ENCODE assay signal across 22 mouse cellular contexts in genomic region chr11:100333944-100334457, GRCm38 (mm10). TPM values are rescaled to one million over a fixed set of nuclear protein-coding genes. Genes with fewer than 3 reads are reported as not detected.
DNase-seq lines count a peak whose midpoint lies in the region; ATAC-seq and TF ChIP-seq lines count a peak whose summit lies in the region.
"Had no signal": no experiment of that assay in that cellular context is flagged by ENCODE, and none has a peak within 500 bp of the region (broad histone marks: within the 10 kb centered on the region; RNA-seq: fewer than 3 reads in every experiment).

Gene Gast, plus strand, starts transcription at chr11:100334407.

- ATAC-seq in forebrain, embryonic 13.5 days = no peak
- ATAC-seq in forebrain, postnatal 0 days = no peak
- ATAC-seq in midbrain, embryonic 12.5 days (ENCODE audit: low FRiP score, low read depth) = no peak
- no peak for ATAC-seq in stomach, embryonic 15.5 days (ENCODE audit: insufficient read depth, low FRiP score, low read depth)
- ATAC-seq: liver, embryonic 12.5 days had no signal

- H3K4me3 ChIP-seq in forebrain, embryonic 13.5 days = no peak within 1 kb of the TSS
- H3K4me3 ChIP-seq in forebrain, embryonic 10.5 days = no peak within 1 kb of the TSS
- H3K4me3 ChIP-seq in forebrain, postnatal 0 days (ENCODE audit: low read depth, low read length) = no peak within 1 kb of the TSS
- H3K4me3 ChIP-seq in midbrain, embryonic 12.5 days = no peak within 1 kb of the TSS
- no peak within 1 kb of the TSS for H3K4me3 ChIP-seq in stomach, embryonic 15.5 days (replicated peaks)
- H3K4me3 ChIP-seq: erythroblast, embryonic 14.5 days; liver, embryonic 12.5 days; myocyte had no signal

- H3K4me1 ChIP-seq in forebrain, embryonic 13.5 days = peaks cover 39% of the 10 kb centered on the region
- H3K4me1 ChIP-seq in forebrain, embryonic 10.5 days = peaks cover 38% of the 10 kb centered on the region
- H3K4me1 ChIP-seq in forebrain, postnatal 0 days (ENCODE audit: insufficient read depth) = peaks cover 12% of the 10 kb centered on the region; the same call in 1 of the 2 replicates
- peaks cover 39% of the 10 kb centered on the region for H3K4me1 ChIP-seq in midbrain, embryonic 12.5 days
- H3K4me1 ChIP-seq in stomach, embryonic 15.5 days = peaks cover 4% of the 10 kb centered on the region; the same call in 1 of the 2 replicates
- H3K4me1 ChIP-seq: liver, embryonic 12.5 days had no signal

- WGBS in forebrain, embryonic 13.5 days = 83% methylated on average over 6 of the region's 6 CpGs
- 76% methylated on average over 6 of the region's 6 CpGs for WGBS in forebrain, embryonic 10.5 days
- WGBS in forebrain, postnatal 0 days = 72% methylated on average over 6 of the region's 6 CpGs
- WGBS in midbrain, embryonic 12.5 days = 83% methylated on average over 6 of the region's 6 CpGs
- WGBS in stomach, embryonic 15.5 days = 68% methylated on average over 6 of the region's 6 CpGs

- H3K27me3 ChIP-seq in forebrain, embryonic 13.5 days = no peaks in the 10 kb centered on the region
- H3K27me3 ChIP-seq in forebrain, embryonic 10.5 days (ENCODE audit: poor library complexity, severe bottlenecking) = no peaks in the 10 kb centered on the region
- H3K27me3 ChIP-seq in forebrain, postnatal 0 days (ENCODE audit: insufficient read depth, low read length) = no peaks in the 10 kb centered on the region
- no peaks in the 10 kb centered on the region for H3K27me3 ChIP-seq in midbrain, embryonic 12.5 days
- no peaks in the 10 kb centered on the region for H3K27me3 ChIP-seq in stomach, embryonic 15.5 days (replicated peaks)

- no peaks in the 10 kb centered on the region for H3K36me3 ChIP-seq in forebrain, embryonic 13.5 days (ENCODE audit: poor library complexity, severe bottlenecking)
- H3K36me3 ChIP-seq in forebrain, embryonic 10.5 days (replicated peaks) = no peaks in the 10 kb centered on the region
- no peaks in the 10 kb centered on the region for H3K36me3 ChIP-seq in forebrain, postnatal 0 days (ENCODE audit: insufficient read depth)
- no peaks in the 10 kb centered on the region for H3K36me3 ChIP-seq in midbrain, embryonic 12.5 days
- H3K36me3 ChIP-seq in stomach, embryonic 15.5 days = no peaks in the 10 kb centered on the region
- H3K36me3 ChIP-seq: liver, embryonic 12.5 days had no signal

- H3K9ac ChIP-seq in forebrain, embryonic 13.5 days = no peak within 1 kb of the TSS
- H3K9ac ChIP-seq in forebrain, postnatal 0 days = no peak within 1 kb of the TSS
- H3K9ac ChIP-seq in midbrain, embryonic 12.5 days (replicated peaks) = no peak within 1 kb of the TSS
- no peak within 1 kb of the TSS for H3K9ac ChIP-seq in stomach, embryonic 15.5 days
- H3K9ac ChIP-seq: liver, embryonic 12.5 days had no signal

- no peak for DNase-seq in forebrain, embryonic 10.5 days (ENCODE audit: extremely low spot score, low spot score)
- DNase-seq in forebrain, postnatal 0 days = no peak
- DNase-seq in cerebellum, adult 11 months = no peak
- DNase-seq in ovary, adult 18-20 months (ENCODE audit: low spot score) = no peak
- DNase-seq in thymus, adult 18-20 months = no peak
- DNase-seq: cerebellum, postnatal 14 days; kidney, postnatal 25 days; left cerebral cortex, postnatal 4 days; thymus, postnatal 25 days had no signal

- peak within 1 kb of the TSS; percentile 24; the same call in 1 of the 2 replicates for H3K4me2 ChIP-seq in forebrain, embryonic 13.5 days
- H3K4me2 ChIP-seq in forebrain, postnatal 0 days (ENCODE audit: low read depth) = no peak within 1 kb of the TSS
- 0 out of 2 replicates have a peak within 1 kb of the TSS, but pooled peaks have one; percentile 0 for H3K4me2 ChIP-seq in midbrain, embryonic 12.5 days (replicated peaks)
- no peak within 1 kb of the TSS for H3K4me2 ChIP-seq in stomach, embryonic 15.5 days
- H3K4me2 ChIP-seq: liver, embryonic 12.5 days had no signal

- H3K27ac ChIP-seq in forebrain, embryonic 13.5 days = peak within 1 kb of the TSS; percentile 90
- H3K27ac ChIP-seq in forebrain, embryonic 10.5 days = no peak within 1 kb of the TSS
- H3K27ac ChIP-seq in forebrain, postnatal 0 days (ENCODE audit: low read depth, low read length) = peak within 1 kb of the TSS; percentile 87
- peak within 1 kb of the TSS; percentile 86 for H3K27ac ChIP-seq in midbrain, embryonic 12.5 days (replicated peaks)
- H3K27ac ChIP-seq in stomach, embryonic 15.5 days = no peak within 1 kb of the TSS
- H3K27ac ChIP-seq: liver, embryonic 12.5 days had no signal

- H3K9me3 ChIP-seq in forebrain, embryonic 13.5 days (replicated peaks) = no peaks in the 10 kb centered on the region
- H3K9me3 ChIP-seq in forebrain, embryonic 10.5 days = no peaks in the 10 kb centered on the region
- no peaks in the 10 kb centered on the region for H3K9me3 ChIP-seq in forebrain, postnatal 0 days (ENCODE audit: low read length)
- no peaks in the 10 kb centered on the region for H3K9me3 ChIP-seq in midbrain, embryonic 12.5 days
- no peaks in the 10 kb centered on the region for H3K9me3 ChIP-seq in stomach, embryonic 15.5 days
- H3K9me3 ChIP-seq: liver, embryonic 12.5 days had no signal

- no peak for TF ChIP-seq CTCF in forebrain, postnatal 0 days (IDR thresholded peaks at IDR 0.05; ENCODE audit: low read depth)

RNA-seq across cellular contexts. Expression of gene Gast, which starts in this region (rescaled TPM):
- polyA plus RNA-seq in forebrain, embryonic 13.5 days (2015; fragmentation: Nextera tagmentation; extraction: Ambion mirVana) = 0.56 and 0.89 TPM in 2 replicates
- not detected in 2 replicates for polyA plus RNA-seq in forebrain, embryonic 10.5 days (2016; fragmentation: Nextera tagmentation; extraction: Ambion mirVana)
- not detected in 2 replicates for total RNA-seq in forebrain, postnatal 0 days (2014; rRNA removed)
- 0.48 and 0.51 TPM in 2 replicates for polyA plus RNA-seq in forebrain, postnatal 0 days (2015; fragmentation: Nextera tagmentation; extraction: Ambion mirVana)
- 0.97 and 1.2 TPM in 2 replicates for polyA plus RNA-seq in midbrain, embryonic 12.5 days (2016; fragmentation: Nextera tagmentation; extraction: Ambion mirVana)
- polyA plus RNA-seq in stomach, embryonic 15.5 days (2015; fragmentation: Nextera tagmentation; extraction: Ambion mirVana) = 15.1 and 16.3 TPM in 2 replicates
- total RNA-seq: adrenal gland, postnatal 4 days; CH12.LX; granulocyte monocyte progenitor cell, adult 5-6 weeks; layer of hippocampus, postnatal 25 days; left cerebral cortex, postnatal 4 days; megakaryocyte progenitor cell, adult 5-6 weeks had no signal
- polyA plus RNA-seq: heart, embryonic 14.5 days; liver, embryonic 12.5 days; lung, embryonic 16.5 days; myocyte had no signal

Comparison
In these comparisons a context has a peak if more than half of its experiments do, and no peak if none do; other contexts are left out.
1. H3K27ac ChIP-seq: peak in forebrain, embryonic 13.5 days (single experiment), forebrain, postnatal 0 days (single experiment) and midbrain, embryonic 12.5 days (single experiment); none in forebrain, embryonic 10.5 days (single experiment) and stomach, embryonic 15.5 days (single experiment).
2. H3K4me2 ChIP-seq: peak in forebrain, embryonic 13.5 days (single experiment) and midbrain, embryonic 12.5 days (single experiment); none in forebrain, postnatal 0 days (single experiment) and stomach, embryonic 15.5 days (single experiment).